Mouse (Mus musculus) megakaryocyte progenitor cell, adult 5-6 weeks (primary cell): ENCODE measurements around the gene Rdh1. TPM values are rescaled to one million over a fixed set of nuclear protein-coding genes. Genes with fewer than 3 reads are reported as not detected.

Source experiments
- ATAC-seq: replicated peaks from 2 replicates; pipeline ENCODE4 v1.8.0; 2016; ENCODE audit warnings: mild to moderate bottlenecking, moderate TSS enrichment, inconsistent platforms; ENCODE audit not compliant: poor library complexity
- total RNA-seq, 2 experiments: library from RNA; stranded (forward) in 1 of 2; stranded (reverse) in 1 of 2; fragments of 157-497, 149-512 nt in 1 of 2; fragments of 200-1000 nt in 1 of 2; gene quantifications; 2 replicates each; pipeline versions ENCODE4 v1.2.3 to v1.2.4; 2015 to 2017

The Rdh1 gene
- total RNA-seq (2015) (not detected in 2 replicates), total RNA-seq (2017) (not detected in 2 replicates)

GRCm38 (mm10) chr10:127759181-127760110, at the start of gene Rdh1, which contains the start of gene Rdh16f1:
Gene Rdh1 (plus strand): TSS chr10:127759721.
Gene Rdh16f1 (plus strand): TSS chr10:127759787.
- ATAC-seq = no peak

DNA sequence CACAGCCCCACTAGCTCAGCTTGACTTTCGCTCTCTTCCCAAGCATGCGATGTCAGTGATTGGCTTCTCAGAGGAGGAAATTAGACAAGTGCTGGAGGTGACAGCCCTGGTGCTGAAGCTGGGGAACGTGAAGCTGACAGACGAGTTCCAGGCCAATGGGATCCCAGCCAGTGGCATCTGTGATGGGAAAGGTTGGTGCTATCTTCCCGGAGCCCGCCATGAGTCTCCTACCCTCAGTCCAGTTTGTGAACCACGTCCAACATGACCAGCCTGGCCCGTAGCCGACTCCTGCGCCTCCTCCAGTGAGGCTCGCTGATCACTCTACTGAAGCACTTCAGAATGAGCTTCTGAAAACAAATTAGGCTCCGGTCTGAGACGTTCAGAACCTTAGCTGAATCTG, 49.2 kb upstream of the Rdh1 start:
- ATAC-seq = no peak

GRCm38 (mm10) chr10:127712736-127713135, 46.8 kb upstream of the Rdh1 start:
- ATAC-seq = no peak

DNA sequence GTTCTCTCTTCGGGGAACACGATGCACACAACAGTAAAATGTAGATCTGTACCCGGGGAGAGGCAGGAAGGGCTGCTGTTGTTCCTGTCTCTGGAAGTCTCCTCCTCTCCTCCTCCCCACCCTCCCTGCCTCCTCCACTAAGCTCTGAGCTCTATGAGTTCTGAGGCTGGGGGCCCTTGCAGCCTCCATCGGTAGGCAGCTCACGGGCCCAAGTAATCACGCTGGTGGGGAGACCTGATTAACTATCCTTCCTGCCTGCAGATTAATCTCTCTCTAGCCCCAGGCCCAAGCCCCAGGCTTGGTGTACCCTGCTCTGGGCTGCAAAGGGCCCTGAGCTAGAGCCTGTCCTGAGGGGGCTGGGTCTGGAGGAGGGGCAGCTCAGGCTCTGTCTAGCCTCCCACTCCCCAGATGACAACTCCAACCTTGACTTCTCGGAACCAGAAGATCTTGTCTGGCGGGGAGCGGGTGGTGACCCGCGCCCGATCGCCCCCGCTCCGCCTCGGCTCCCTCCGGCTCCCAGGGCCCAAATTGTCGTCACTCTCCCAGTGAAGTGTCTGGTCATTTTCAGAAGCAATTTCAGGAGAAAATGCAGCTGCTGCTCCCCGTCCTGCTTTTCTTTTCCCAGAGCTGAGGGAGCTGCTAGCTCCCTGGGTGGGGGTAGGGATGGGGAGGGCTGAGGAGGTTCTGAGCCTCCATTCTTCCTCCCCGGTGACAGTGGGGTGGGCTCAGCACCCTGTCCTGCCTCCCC, 37.7 kb upstream of the Rdh1 start:
- no peak for ATAC-seq

DNA sequence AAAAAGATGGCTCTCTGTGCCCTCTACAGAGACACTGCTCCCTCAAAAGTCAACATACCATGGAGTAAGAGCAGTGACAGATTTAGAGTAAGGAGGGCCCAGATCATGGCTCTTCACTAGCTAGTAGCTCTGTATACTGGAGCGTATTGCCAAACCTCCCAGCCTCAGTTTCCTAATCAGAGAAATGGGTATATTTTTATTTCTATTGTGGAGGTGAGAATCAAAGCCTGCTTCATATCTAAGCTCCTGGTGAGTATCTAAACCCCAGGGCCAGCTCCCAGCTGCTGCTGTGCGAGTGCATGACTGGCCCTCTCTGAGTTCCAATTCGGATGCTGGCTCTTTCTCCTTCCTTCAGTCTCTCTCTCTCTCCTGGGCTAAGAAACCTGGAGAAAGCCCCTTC, 35.3 kb upstream of the Rdh1 start, which contains the start of gene Tac2:
Tac2 (plus strand) TSS at position 301 of the 400 bp plus-strand sequence.
- ATAC-seq = no peak

GRCm38 (mm10) chr10:127725136-127725535, 34.4 kb upstream of the Rdh1 start:
- peak; percentile 20 for ATAC-seq

DNA sequence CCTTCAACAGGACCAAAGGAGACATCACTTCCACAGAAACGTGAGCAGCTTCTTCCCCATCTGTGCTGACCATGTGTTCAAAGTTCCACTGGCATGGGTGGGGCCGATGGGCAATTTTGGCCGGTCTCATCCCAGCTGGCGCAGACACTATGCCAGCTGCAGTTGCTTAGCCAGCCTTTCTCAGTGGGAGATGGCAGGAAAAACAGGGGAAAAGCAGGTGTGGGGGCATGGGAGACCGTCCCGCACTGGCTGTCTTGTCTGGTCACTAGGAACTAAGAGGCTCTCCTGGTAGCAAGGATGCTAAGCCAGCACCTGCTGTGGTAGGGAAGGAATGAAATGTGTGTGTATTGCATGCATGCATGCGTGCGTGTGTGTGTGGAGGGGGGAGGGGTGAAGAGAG, 31.1 kb upstream of the Rdh1 start:
- ATAC-seq = no peak

DNA sequence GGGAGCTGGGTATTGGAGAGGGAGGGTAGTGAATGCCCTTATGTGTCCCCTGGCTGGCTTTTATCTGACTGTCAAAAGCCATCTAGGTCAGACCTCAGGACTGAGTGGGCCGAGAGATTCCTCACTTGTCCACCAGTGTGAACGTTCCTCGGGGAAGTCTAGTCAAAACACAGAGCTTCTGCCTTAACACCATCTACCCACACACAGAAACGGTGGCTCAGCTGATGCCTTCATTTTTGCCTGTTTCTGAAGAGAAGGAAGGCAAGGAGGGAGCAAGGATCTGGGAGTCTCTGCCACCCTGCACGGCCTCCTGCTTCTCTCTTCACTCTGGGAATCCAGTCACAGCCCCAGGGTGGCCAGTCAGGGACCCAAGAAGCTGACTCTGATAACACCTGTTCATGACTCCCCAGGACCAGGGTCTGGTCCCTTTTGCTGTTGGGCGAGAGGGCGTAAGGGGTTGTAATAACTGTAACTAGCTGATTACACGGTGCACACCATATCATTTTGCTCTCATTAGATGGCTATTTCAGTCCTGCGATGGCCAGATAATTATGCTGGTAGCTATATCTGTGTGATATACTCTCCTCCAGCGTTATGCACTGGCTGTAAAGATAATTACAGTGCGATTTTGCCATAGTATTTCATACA, 29.1 kb upstream of the Rdh1 start:
- peak; percentile 61 for ATAC-seq

GRCm38 (mm10) chr10:127730933-127731310, 28.6 kb upstream of the Rdh1 start:
- ATAC-seq = peak; percentile 9; the same call in 1 of the 2 replicates

DNA sequence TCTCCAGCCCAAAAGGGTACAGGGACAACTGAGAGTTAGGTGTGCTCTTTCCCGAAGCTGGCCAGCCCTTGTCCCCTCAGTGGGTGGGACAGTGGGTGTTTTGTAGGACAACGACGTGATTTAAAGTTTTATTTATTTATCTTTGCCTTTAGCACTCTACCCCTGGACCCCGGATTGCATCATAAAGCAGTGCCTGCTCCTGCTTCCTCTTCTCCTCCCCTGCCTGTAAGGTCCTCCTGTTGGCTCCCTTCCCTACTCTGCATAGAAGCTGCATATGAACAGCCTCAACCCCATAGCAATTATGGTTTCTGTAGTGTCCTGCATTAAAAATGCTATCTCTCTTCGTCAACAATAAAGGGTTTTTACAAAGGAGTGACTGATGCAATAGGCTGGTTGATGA, 28.1 kb upstream of the Rdh1 start:
- ATAC-seq = peak; percentile 27

- peak; percentile 31 for ATAC-seq
These were observed 25.1 kb upstream of the Rdh1 start for GRCm38 (mm10) chr10:127734434-127734833.

- ATAC-seq = no peak
These were observed 23.3 kb upstream of the Rdh1 start for GRCm38 (mm10) chr10:127736266-127736665.

DNA sequence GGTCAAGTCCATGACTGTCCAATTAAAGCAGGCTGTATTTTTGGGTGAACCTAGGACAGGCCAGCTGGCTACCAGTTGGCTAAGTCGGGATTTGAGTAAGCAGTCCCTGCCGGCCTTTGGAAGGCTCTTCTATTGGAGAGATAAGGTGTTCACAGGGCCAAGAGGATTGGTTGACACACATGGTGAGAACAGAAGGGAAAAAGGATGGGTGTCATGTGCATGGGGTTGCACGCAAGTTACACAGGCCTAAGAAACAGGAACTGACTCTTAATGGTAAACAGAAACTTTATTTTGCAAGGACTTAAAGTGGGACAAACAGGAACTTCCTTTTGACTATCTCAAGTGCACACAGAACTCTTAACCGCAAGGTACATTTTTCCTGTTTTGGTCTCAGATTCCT, 22.6 kb upstream of the Rdh1 start:
- peak; percentile 43 for ATAC-seq

- ATAC-seq = no peak
These were observed 22.0 kb upstream of the Rdh1 start for GRCm38 (mm10) chr10:127737552-127737951.

DNA sequence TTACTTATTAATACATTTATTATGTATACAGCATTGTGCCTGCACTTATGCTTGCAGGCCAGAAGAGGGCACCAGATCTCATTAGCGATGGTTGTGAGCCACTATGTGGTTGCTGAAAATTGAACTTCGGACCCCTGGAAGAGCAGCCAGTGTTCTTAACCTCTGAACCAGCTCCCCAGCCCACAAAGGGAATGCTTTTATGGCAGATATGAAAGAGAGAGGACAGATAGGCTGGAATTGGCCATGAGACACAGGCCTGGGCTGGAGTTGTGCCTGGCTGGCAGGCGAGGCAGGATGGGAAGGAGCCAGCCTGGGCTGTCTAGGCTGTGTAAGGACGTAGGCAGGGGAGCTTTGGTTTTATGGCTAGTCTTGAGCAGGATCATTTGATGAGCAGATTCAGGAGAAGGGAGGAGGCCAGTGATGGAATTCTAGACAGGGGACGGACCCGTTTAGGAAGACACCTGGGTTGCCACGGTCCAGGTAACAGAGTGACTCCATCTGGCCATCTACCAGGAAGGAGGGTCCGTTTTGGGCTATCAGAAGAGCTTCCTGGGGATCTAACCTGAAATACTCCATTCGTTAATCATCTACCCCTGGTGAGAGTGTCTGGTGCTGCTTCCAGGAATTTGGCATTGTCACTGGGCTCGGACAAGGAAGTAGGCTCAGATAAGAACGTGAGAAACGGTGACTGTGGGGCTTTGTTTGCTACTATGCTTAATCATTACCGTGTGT, 21.2 kb upstream of the Rdh1 start:
- no peak for ATAC-seq

- peak; percentile 60 for ATAC-seq
These were observed 20.3 kb upstream of the Rdh1 start, which contains the start of gene Zbtb39 for GRCm38 (mm10) chr10:127739083-127739660. Gene Zbtb39 (plus strand): TSS chr10:127739538.

DNA sequence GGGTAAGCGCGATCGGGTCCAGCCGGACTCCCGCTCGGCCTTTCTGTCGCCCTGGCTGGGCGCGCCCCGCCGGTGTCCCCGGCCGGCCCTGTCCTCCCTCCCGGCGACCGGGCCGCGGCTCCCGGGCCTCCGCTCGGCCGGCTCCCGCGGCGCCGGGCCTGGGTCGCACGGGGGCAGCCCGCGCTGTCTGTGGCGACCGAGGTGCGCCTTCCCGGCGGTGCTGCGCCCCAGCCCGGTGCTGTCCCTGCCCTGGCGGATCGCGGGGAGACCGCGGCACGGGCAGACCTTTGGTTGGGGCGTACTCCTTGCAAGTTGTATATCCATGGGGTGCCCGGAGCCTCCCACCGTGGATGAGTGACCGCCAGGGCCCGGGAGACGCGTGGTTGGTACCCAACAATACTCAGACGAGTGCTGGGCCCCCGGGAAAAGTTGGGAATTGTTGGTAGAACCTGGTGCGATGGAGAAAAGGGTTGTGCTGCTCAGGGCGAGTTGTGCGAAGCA, 19.8 kb upstream of the Rdh1 start:
- ATAC-seq = peak; percentile 11; the same call in 1 of the 2 replicates

- ATAC-seq = peak; percentile 62
These were observed 14.9 kb upstream of the Rdh1 start for GRCm38 (mm10) chr10:127744661-127745060.

DNA sequence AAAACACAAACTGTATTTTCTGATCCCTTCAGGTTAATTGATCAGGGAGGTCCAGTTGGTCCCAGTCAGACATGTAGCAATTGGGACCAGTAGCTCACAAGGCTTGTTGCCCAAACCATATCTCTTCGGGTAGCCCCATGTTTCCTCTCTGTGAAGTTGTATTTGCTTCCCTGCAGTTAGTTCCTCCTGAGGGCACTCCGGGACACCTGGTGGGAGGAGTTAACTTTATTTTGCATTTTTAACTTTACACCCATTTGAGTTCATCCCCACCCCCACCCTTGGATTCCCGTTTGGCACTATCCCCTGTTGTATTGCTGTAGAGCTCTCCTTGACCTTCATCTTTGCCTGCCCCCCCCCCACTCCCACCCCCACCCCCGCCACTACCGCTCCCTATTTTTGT, 13.6 kb upstream of the Rdh1 start:
- ATAC-seq = 0 out of 2 replicates have a peak, but pooled peaks have one; percentile 21

- no peak for ATAC-seq
These were observed 12.3 kb upstream of the Rdh1 start for GRCm38 (mm10) chr10:127747254-127747653.
